Mouse (Mus musculus) embryonic facial prominence, embryonic 14.5 days (tissue): ENCODE measurements around the gene Snx5. TPM values are rescaled to one million over a fixed set of nuclear protein-coding genes. Genes with fewer than 3 reads are reported as not detected.
A peak's percentile ranks its signal among the peaks of the same experiment; 100 is the strongest.

ENCODE experiments used
- ATAC-seq: fragments of 200-750 bp; cut with Nextera tagmentation; 2 replicates; pipeline ENCODE4 v1.8.0; 2017; ENCODE audit warnings: low read depth, moderate number of reproducible peaks, moderate TSS enrichment
- DNase-seq: peaks from one replicate; pipeline ENCODE4 v3.0.0-alpha.2; 2015; ENCODE audit warnings: low spot score
- H3K27ac ChIP-seq: fragments of 300-500 bp; sonication (generic); replicated peaks from 2 replicates; pipeline ENCODE4 v1.5.1; 2014; ENCODE audit warnings: low read depth, mild to moderate bottlenecking, low read length, moderate library complexity
- H3K27me3 ChIP-seq: fragments of 300-500 bp; sonication (generic); replicated peaks from 2 replicates; pipeline ENCODE4 v1.6.1; 2014; ENCODE audit warnings: low read length; ENCODE audit not compliant: control insufficient read depth, insufficient read depth
- H3K36me3 ChIP-seq: fragments of 300-500 bp; sonication (generic); 2 replicates; pipeline ENCODE4 v1.6.1; 2014; ENCODE audit warnings: low read length, mixed read lengths; ENCODE audit not compliant: control insufficient read depth, insufficient read depth
- H3K4me1 ChIP-seq: fragments of 300-500 bp; sonication (generic); 2 replicates; pipeline ENCODE4 v1.6.1; 2014; ENCODE audit warnings: antibody characterized with exemption, low read length; ENCODE audit not compliant: control insufficient read depth, insufficient read depth
- H3K4me2 ChIP-seq: fragments of 300-500 bp; sonication (generic); 2 replicates; pipeline ENCODE4 v1.6.1; 2014; ENCODE audit warnings: low read depth, mild to moderate bottlenecking, low read length, moderate library complexity, mixed read lengths
- H3K4me3 ChIP-seq: fragments of 300-500 bp; sonication (generic); 2 replicates; pipeline ENCODE4 v1.5.1; 2014; ENCODE audit warnings: low read depth, mild to moderate bottlenecking, low read length
- H3K9ac ChIP-seq: fragments of 300-500 bp; sonication (generic); 2 replicates; pipeline ENCODE4 v1.6.1; 2014; ENCODE audit warnings: low read depth, mild to moderate bottlenecking, low read length, moderate library complexity, mixed read lengths
- H3K9me3 ChIP-seq: fragments of 300-500 bp; sonication (generic); 2 replicates; pipeline ENCODE4 v1.6.1; 2016; ENCODE audit warnings: low read length; ENCODE audit not compliant: control insufficient read depth
- WGBS: fragments of 180-500 bp; shearing (Covaris S2); extraction: QIAGEN DNeasy Blood & Tissue Kit; methylation state at CpG from one replicate; pipeline ENCODE4 v1.1.7; 2014; 5-methylcytosine and 5-hydroxymethylcytosine counted together
- polyA plus RNA-seq: library from polyadenylated mRNA; unstranded; fragments of >200 nt; fragmentation: Nextera tagmentation; extraction: Ambion mirVana; gene quantifications from 2 replicates; pipeline ENCODE4 v1.2.1, GENCODE M21; 2014

The Snx5 gene
- polyA plus RNA-seq, 1 experiment from 2014 or later: 111 TPM

GRCm38 (mm10) chr2:144264398-144265119 lies 6.1 kb downstream of the Snx5 start:
- DNase-seq (no peak), ATAC-seq (no peak)
- Histone ChIP-seq H3K4me1 (peaks cover 29% of the 10 kb centered on the region), H3K9ac (no peak overlapping the region), H3K4me3 (no peak overlapping the region), H3K27ac (no peak overlapping the region), H3K27me3 (no peaks in the 10 kb centered on the region), H3K4me2 (no peak overlapping the region), H3K9me3 (no peaks in the 10 kb centered on the region), H3K36me3 (peaks cover 39% of the 10 kb centered on the region)
- 77% methylated on average over 5 of the region's 5 CpGs for WGBS

- Histone ChIP-seq H3K27me3 (no peaks in the 10 kb centered on the region), H3K9me3 (no peaks in the 10 kb centered on the region), H3K4me1 (peaks cover 17% of the 10 kb centered on the region), H3K36me3 (peaks cover 56% of the 10 kb centered on the region), H3K4me3 (no peak overlapping the region), H3K9ac (no peak overlapping the region), H3K27ac (no peak overlapping the region), H3K4me2 (no peak overlapping the region)
- WGBS: 87% methylated on average over 2 of the region's 2 CpGs
- DNase-seq (no peak), ATAC-seq (no peak)
Measured at GRCm38 (mm10) chr2:144262837-144263236, 7.9 kb downstream of the Snx5 start.

DNA sequence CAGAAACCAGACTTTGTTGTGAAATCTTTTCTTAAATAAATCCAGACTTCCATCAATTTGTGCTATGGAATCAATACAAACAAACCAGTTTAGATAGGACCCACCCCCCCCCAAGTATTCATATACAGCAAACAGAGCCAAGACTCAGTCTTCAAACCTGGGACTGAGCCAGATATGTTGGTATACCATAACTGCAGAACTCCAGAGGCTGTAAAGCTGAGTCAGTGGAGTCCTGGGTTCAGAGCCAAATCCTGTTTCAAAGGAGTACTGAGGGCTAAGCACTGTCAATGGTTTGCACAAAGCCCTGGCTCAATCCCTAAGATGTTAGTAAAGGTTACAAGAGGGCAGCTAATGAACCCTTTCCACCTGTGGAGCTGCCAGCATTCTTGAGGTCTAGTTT lies 20.6 kb downstream of the Snx5 start:
- no peaks in the 10 kb centered on the region for H3K9me3 ChIP-seq
- H3K4me3 ChIP-seq: no peak overlapping the region
- no peak overlapping the region for H3K9ac ChIP-seq
- H3K27me3 ChIP-seq: no peaks in the 10 kb centered on the region
- H3K4me1 ChIP-seq: peaks cover 13% of the 10 kb centered on the region; the same call in 1 of the 2 replicates
- no peak overlapping the region for H3K4me2 ChIP-seq
- peak; percentile 41 for DNase-seq
- no peak for ATAC-seq
- peaks cover 69% of the 10 kb centered on the region for H3K36me3 ChIP-seq
- H3K27ac ChIP-seq: no peak overlapping the region

DNA sequence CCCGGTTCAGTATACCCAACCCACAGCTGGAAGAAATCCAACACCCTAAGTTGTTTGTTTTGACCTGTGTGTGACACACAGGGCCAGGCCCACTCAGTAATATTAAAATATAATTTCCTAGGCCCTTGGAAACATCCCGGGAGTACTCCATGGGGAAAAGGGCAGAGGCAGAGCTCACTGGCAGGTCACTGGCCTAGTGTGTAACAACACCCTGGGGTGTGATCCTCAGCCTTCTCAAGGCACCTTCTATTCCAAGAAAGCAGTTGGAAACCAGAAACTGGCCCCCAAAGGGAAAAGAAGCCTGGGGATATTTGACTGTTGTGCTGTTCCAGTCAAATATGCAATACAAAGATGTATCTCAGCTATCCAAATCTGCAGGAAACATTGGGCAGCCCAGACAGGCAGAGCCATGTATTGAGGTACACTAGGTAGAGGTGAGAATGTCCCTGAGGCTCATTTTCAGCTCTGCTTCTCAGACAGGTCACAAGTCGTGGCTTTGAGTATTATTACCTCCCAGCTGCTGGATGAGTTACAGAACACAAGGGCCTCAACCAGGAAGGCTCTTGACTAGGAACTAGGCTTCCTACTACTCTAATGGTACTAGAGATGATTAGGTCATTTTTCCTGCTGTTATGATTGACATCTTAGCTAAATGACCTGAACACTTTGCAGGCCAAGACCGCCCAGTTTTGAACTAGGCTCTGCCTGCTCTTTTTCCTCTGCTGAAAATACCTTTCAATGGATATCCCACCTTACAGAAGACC lies 21.9 kb downstream of the Snx5 start:
- ATAC-seq (no peak), DNase-seq (no peak)
- Histone ChIP-seq H3K9ac (no peak overlapping the region), H3K4me3 (no peak overlapping the region), H3K4me2 (no peak overlapping the region), H3K27me3 (no peaks in the 10 kb centered on the region), H3K9me3 (no peaks in the 10 kb centered on the region), H3K27ac (no peak overlapping the region), H3K36me3 (peaks cover 56% of the 10 kb centered on the region), H3K4me1 (peaks cover 13% of the 10 kb centered on the region; the same call in 1 of the 2 replicates)
- 30% methylated on average over 4 of the region's 4 CpGs for WGBS

DNA sequence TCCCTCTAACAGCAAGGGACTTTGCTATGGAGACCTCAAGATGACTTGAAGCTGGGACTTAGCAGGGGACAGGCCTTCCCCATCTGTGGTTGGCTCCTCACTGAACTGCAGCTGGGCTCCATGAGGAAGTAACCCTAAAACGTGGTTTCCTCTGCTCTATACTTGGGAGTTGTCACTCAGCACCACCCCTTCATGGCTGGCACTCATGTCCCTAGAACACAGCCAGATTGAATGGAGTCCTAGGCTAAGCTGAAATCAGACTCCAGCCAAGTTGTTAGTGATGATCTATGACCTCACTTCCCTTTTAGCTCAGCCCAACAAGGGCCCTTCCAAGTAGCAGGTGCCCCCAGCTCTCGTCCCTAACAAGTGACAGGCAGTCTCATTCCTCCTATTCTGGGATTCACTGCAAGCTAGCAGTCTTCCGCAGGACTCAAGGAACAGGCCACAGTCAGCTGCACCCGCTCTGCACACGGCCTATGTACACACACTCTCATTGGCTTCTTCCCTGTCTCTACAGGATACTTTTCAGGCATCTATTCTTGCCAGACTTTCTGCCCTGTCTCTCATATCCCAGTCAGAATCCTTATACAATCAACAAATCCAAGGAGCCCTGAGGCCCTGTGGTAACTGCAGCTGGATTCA lies 23.2 kb downstream of the Snx5 start:
- H3K27ac ChIP-seq: no peak overlapping the region; the same call in 1 of the 2 replicates
- WGBS: 37% methylated on average over 5 of the region's 5 CpGs
- peak; percentile 38; the same call in 1 of the 2 replicates for ATAC-seq

DNA sequence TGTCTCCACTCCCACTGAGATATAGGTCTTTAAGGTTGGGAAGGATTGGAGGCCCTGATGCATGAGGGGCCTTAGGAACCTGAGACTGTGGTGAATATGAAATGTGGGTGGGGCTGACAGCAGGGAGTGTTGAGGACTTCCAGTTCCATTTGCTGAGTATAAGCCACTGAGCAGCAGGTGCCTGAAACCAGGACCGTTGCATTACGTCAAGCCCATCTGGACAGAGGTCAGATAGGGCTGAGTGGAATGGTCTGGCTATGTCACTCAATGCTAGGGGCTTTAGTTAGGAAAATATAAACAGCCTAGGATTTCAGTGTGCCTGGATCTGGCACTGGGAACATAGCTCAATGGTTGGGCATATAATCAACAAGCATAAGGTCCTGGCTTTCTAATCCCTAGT lies 24.4 kb downstream of the Snx5 start:
- H3K4me1 ChIP-seq: peaks cover 13% of the 10 kb centered on the region
- H3K4me2 ChIP-seq: no peak overlapping the region
- no peak overlapping the region for H3K9ac ChIP-seq
- H3K36me3 ChIP-seq: peaks cover 31% of the 10 kb centered on the region
- ATAC-seq: no peak
- 63% methylated on average over 2 of the region's 2 CpGs for WGBS
- H3K27me3 ChIP-seq: no peaks in the 10 kb centered on the region
- no peak overlapping the region for H3K4me3 ChIP-seq
- no peaks in the 10 kb centered on the region for H3K9me3 ChIP-seq
- H3K27ac ChIP-seq: peak overlapping the region; percentile 18; the same call in 1 of the 2 replicates
- no peak for DNase-seq

More for the DNA sequence above, 23.2 kb downstream of the Snx5 start:
- peaks cover 43% of the 10 kb centered on the region for H3K36me3 ChIP-seq
- no peaks in the 10 kb centered on the region for H3K27me3 ChIP-seq
- DNase-seq: peak; percentile 32
- H3K9me3 ChIP-seq: no peaks in the 10 kb centered on the region
- no peak overlapping the region for H3K4me2 ChIP-seq
- H3K4me1 ChIP-seq: peaks cover 13% of the 10 kb centered on the region; the same call in 1 of the 2 replicates
- H3K9ac ChIP-seq: no peak overlapping the region
- H3K4me3 ChIP-seq: no peak overlapping the region

DNA sequence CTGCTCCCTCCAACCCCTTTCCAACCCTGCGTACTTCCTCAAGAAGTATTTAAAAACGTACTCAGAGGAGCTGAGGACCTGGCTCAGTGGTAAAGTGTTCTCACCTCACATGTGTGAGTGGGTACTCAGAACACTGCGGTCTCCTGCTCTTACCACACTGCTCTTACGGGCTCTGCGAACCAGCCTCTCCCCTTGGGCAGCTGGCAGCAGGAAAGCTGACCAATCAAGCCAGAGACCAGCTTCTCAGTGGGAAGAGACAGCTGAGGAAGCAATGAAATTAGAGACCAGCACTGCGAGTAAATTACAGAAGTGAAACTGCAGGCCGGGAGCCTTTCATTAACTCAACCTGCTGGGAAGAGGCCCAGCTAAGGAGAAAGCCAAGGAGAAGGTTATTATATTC lies 25.2 kb downstream of the Snx5 start:
- Histone ChIP-seq H3K27ac (peak overlapping the region; percentile 49), H3K9ac (no peak overlapping the region), H3K4me1 (peaks cover 18% of the 10 kb centered on the region), H3K4me2 (no peak overlapping the region), H3K36me3 (peaks cover 23% of the 10 kb centered on the region), H3K9me3 (no peaks in the 10 kb centered on the region), H3K4me3 (no peak overlapping the region), H3K27me3 (no peaks in the 10 kb centered on the region)
- DNase-seq: peak; percentile 82
- peak; percentile 53 for ATAC-seq
- WGBS: 46% methylated on average over 7 of the region's 7 CpGs

DNA sequence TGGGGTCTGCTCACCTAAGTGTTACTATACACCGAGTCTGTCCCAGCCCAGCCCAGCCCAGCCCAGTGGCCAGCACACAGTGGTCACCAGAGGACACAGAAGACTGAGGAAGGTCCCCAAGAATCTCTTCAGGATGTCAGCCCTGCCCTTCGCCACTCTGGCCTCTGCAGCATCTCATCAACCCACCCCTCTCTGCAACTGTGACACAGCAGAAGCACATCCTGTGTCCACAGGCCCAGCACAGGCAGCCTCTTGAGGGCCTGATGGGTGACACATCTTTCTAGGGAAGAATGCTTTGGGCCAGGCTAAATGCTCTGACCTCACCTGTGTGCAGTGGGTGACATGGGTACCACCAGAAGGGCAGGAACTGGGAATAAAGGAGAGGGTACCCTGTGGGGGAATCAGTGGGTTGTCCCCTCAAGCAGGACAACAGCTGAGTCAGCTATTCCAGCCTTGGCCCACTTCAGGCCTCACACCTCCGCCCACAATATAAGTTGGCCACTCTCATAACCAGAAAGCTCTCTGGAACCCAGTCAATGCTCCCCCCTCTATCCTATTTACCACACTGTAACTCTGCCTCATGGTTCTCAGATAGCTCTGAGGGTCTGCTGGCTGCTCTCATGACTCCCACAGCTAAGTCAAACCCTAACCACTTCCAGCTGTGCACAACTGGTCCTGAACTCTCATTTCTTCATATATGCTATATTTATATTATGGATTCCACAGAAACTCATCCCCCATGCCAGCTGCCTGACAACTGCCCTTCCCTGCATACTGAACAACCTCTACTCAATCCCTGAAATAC lies 30.4 kb downstream of the Snx5 start:
- peaks cover 32% of the 10 kb centered on the region for H3K4me1 ChIP-seq
- no peaks in the 10 kb centered on the region for H3K27me3 ChIP-seq
- H3K36me3 ChIP-seq: no peaks in the 10 kb centered on the region
- DNase-seq (peak; percentile 92), ATAC-seq (peak; percentile 83)
- no peak overlapping the region for H3K4me3 ChIP-seq
- H3K4me2 ChIP-seq: no peak overlapping the region
- 57% methylated on average over 3 of the region's 3 CpGs for WGBS
- no peak overlapping the region for H3K9ac ChIP-seq
- no peaks in the 10 kb centered on the region for H3K9me3 ChIP-seq
- peak overlapping the region; percentile 65 for H3K27ac ChIP-seq
